Mouse (Mus musculus): ENCODE results near the gene Dab1. TPM values are rescaled to one million over a fixed set of nuclear protein-coding genes. Genes with fewer than 3 reads are reported as not detected.

The Dab1 gene
- total and polyA plus RNA-seq, 3 experiments: 0.92 to 1.4 (median 1.1) TPM

DNA sequence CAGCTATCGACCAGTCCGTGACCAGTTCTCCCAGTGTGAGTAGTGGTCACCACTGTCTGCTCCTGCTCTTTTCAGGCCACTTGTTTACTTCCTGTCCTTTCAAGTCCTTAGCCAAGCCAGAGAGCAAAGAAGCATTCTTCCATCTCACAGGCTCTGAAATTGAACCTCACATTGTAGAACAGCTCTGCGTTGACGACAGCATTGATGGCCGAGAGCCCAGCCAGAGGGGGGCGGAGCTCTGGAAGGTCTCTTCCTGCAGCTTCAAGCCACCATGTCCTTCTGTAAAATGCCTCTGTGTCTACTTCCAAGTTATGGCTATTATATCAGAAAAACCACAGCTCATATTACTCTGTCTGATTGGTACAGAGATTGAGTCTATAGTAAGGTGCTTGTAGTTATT, 1127.3 kb downstream of the Dab1 start:
- DNase-seq: no peak

DNA sequence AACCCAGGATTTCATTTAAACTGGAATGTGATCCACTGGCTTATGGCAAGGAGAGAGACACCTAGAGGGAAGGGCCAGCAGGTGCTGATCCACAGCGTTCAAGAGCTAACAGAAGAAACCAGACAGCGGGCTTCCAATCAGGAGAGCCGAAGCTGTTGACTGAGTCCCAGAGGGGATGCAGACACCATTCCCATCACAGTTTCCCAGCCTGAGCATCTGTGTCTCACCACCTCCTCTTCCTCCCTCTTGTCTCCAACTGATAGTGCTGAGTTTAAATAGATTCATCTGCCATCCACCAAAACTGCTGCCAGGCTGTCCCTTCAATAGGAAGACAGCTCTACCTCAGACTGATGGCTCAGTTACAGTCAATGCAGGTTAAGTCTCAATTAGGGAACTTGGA, 1134.9 kb downstream of the Dab1 start:
- no peak for DNase-seq

DNA sequence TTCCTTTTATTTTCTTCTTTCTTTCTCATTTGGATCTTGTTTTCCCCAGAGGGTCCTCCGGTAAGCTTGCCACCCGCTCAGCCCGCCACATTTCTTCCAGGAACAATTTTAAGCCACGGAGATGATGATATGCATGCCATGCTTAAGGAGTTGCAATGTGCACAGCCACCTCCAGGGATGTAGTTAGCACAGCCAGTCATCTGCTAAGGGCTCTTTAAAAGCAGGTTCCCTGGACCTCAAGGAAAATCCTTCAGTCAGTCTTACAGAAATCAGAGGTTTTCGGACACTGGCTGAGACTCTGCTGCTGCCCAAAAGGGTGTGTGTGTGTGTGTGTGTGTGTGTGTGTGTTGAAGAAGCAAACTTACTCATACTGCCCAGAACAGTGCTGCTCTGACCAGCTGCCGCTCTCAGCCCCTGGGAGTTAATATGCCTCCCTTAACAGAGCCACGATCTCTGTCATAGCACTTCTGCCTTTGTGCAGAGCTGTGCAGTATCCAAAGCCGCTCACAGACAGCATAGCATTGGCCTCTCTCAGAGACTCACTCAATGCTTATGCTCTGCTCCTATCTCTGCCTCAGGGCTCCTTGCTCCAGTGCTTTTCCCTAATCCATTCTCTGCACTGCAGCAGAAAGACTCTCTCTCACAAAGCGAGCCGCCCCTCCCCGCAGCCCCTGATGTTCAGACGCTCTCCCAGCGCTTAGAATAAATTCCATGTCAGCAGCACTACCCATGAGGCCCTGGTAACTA, 1141.9 kb downstream of the Dab1 start:
- no peak for DNase-seq

DNA sequence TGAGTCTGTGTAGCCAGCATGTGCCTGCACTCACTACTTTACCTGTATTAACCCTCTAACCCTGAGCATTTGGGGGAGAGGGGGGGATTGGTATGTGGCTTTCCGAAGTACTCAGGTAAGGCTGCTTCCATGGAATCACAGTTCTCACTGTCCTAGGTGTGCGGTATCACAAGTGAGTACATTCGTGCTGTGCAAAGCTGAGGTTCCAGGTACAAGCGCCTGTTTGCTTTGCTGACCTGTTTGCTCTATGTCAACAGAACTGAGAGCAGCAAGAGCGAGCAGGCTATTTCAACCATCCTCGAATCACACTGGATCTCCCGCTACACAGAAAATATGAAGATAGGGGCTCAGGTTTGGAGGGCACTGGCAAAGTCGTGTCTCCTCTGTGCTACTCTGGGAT, 1146.9 kb downstream of the Dab1 start, which contains the start of gene C8b:
C8b (plus strand) TSS at position 253 of the 400 bp plus-strand sequence.
- DNase-seq: no peak

DNA sequence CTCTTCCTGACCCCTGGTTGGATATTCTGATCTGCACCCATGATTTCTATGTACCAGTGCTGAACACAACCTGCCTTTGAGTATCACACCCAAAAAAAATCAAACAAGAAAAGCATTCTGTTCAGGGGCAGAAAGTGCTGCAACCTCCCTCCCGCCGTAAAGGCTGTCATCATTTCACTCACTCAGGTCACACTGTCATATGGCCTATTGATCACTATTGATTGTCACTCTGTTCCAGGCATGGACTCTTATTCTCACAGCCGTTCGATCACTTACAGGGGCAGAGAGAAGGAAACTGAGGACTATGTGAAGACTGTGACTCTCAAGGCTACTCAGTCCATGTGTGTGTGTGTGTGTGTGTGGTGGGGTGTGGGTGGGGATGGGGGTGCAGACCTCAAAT, 1149.0 kb downstream of the Dab1 start:
- DNase-seq: no peak

DNA sequence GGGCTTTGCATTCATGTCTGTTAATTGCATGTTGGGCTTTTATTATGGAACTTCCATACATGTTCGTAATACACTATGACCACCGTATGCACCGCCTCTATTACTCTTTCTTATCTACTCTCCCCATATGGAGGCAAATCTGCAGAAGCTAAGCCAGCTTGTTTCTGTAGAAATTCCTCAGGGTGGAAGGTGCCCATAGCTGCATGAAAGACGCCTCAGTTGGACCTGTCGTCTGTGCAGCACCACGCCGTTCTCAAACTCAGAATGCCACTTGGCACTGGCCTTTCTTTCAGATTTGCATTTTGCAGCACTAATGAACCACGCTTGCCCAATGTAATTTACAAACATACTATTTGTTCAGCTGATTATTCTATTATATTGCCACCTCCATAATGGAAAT, 1150.4 kb downstream of the Dab1 start:
- no peak for DNase-seq

DNA sequence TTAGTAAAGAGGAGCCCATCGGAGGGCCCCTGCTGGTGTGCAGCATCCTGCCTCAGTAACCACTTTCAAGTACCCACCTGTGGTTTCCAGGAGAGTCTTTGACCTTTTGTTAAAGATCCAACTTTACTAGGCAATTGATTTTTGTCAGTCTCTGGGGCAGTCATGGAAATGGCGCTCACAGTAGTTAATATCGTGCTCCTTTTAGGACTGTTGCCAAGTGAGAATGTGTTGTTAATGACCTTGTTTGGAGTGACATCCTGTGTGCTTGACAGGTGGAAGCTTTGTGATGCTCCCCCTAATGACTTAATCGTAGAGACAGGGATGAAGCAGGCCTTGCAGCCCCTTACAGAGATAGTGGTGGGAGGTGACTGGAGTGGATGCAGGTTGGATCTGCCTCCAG, 1151.2 kb downstream of the Dab1 start:
- DNase-seq: no peak

DNA sequence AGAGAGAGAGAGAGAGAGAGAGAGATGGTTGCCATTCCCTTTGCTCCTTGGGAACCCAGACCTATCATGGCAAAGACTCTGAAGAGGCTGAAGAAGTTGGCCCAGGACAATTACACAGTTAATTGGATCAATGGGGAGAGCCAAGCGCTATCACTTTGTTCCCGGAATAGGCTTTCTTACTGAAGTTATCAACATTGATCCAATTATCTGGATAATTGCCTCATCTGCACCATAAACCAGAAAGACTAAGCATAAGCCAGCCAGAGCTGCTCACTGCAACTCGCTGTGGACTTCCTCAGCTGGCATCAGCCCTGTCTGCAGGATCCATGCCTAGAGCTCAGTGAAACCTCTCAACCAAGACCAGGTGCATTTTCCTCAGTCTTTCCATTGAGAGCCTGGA, 1156.4 kb downstream of the Dab1 start:
- no peak for DNase-seq

DNA sequence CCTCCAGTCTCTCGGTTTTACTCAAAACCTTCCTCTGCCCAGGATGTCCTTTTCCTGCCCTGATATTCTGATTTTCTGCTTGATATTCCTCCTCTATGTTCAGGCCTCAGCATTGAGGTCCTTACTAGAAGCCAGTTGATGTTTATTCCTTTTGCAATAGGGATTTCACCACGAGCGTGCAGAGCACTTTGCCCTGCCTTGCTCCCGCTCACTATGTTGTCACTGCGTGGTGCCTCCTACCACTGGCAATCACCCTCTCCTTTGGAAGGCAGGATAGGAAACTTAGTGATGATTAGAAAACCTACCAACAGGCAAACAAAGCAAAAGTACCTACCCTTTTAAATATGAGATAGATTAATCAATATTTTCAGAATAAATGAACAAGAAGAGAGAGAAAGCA, 1160.3 kb downstream of the Dab1 start:
- DNase-seq: no peak

DNA sequence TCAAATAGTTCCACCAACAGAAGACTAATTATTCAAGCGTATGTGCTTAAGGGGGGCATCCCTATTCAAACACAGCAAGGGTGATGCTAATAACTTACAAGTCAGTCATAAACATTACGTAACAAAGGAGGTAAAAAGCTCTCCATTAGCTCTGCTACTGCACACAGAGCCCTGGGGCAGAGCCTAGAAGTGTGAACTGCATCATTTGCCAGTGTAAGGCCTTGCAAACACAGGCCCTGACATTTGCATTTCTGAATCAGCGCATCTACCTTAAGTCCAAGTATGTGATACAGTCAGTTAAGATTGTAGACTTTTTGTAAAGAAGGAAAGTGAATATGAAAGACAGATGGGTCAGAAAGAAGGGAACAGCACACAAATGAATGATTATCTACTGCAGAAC, 1162.3 kb downstream of the Dab1 start:
- DNase-seq: no peak

DNA sequence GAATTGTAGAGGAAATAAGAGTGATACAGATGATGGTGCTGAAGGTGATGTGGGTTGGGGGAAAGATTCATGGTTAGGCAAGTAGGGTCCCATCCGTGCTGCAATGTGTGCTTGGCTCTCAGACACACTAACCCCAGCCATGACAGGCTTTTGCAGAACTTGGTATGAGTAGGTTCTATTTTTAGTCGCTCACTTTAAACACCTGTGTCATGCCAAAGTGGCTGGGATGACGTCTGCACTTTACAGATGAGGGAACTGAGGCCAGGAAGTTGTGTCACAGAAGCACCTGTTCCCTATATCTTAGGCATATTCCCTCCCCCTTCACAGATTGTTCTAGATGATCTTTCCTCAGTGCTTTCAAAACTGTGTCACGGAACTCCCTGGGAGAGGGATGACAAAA, 1163.2 kb downstream of the Dab1 start:
- no peak for DNase-seq

DNA sequence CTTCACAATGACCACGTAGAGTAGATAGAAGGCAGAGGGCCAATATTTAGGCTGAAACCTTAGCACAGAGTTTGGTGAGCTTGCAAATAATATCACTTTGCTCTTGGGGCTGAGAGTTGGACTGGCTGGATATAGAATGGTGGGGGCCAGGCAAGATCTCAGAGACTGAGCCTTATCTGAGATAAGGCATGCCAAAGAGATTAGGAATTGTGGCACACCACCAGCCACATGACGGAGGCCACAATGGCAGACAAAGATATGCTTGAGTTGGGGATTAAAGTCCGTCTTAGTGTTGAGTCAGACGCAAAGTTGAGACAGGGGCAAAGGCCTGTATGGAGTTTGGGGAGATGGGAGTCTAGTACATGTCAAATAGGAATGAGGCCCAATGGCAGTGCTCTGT, 1173.0 kb downstream of the Dab1 start:
- no peak for DNase-seq
